ENCODE assay signal across 19 mouse cellular contexts in genomic region chr7:129509631-129510132, GRCm38 (mm10).
DNase-seq lines count a peak whose midpoint lies in the region.
"Had no signal": no experiment of that assay in that cellular context is flagged by ENCODE, and none has a peak within 500 bp of the region (broad histone marks: within the 10 kb centered on the region; RNA-seq: fewer than 3 reads in every experiment).

No protein-coding gene starts in this region.

- peaks cover 16% of the 10 kb centered on the region for H3K4me1 ChIP-seq in heart, embryonic 10.5 days
- H3K4me1 ChIP-seq: embryonic facial prominence, embryonic 12.5 days; forebrain, embryonic 15.5 days; limb, embryonic 12.5 days had no signal

- 41% methylated on average over 10 of the region's 10 CpGs for WGBS in heart, embryonic 10.5 days

- H3K4me3 ChIP-seq in heart, embryonic 10.5 days: no peak overlapping the region
- H3K4me3 ChIP-seq: embryonic facial prominence, embryonic 12.5 days; forebrain, embryonic 15.5 days; hindbrain, embryonic 15.5 days; limb, embryonic 12.5 days; neural tube, embryonic 13.5 days had no signal

- no peaks in the 10 kb centered on the region for H3K9me3 ChIP-seq in heart, embryonic 10.5 days
- H3K9me3 ChIP-seq: embryonic facial prominence, embryonic 12.5 days; forebrain, embryonic 15.5 days; hindbrain, embryonic 15.5 days; limb, embryonic 12.5 days; neural tube, embryonic 13.5 days had no signal

- no peaks in the 10 kb centered on the region for H3K27me3 ChIP-seq in heart, embryonic 10.5 days (ENCODE audit: insufficient read depth, poor library complexity, severe bottlenecking)
- H3K27me3 ChIP-seq: embryonic facial prominence, embryonic 12.5 days; forebrain, embryonic 15.5 days; hindbrain, embryonic 15.5 days; limb, embryonic 12.5 days; neural tube, embryonic 13.5 days had no signal

- H3K36me3 ChIP-seq in heart, embryonic 10.5 days: no peaks in the 10 kb centered on the region
- H3K36me3 ChIP-seq: embryonic facial prominence, embryonic 12.5 days; forebrain, embryonic 15.5 days; hindbrain, embryonic 15.5 days; limb, embryonic 12.5 days; neural tube, embryonic 13.5 days had no signal

- no peak for DNase-seq in heart, embryonic 10.5 days (ENCODE audit: low spot score)
- DNase-seq in heart, adult 11 months: no peak
- DNase-seq in kidney, adult 9 months: peak; percentile 7
- DNase-seq in kidney, adult 18-20 months: no peak
- DNase-seq in heart, postnatal 10 days: peak; percentile 27 to 29
- DNase-seq in kidney, postnatal 14 days: peak; percentile 60
- no peak for DNase-seq in spleen, adult 18-20 months
- DNase-seq: adrenal gland, adult 8-10 months; cerebellum, adult 11-12 months; cerebellum, postnatal 25 days; retina, postnatal 1 day; right cerebral cortex, postnatal 4 days; thymus, postnatal 36 days had no signal

- intact Hi-C loops in heart, postnatal 10 days (cut with DNase I): loop anchor here (5.0 kb wide), 2 partner anchors 272 to 727 kb away; no protein-coding TSS in a partner anchor

- H3K27ac ChIP-seq in heart, embryonic 10.5 days: 0 out of 2 replicates have a peak overlapping the region, but pooled peaks have one; percentile 62
- H3K27ac ChIP-seq: embryonic facial prominence, embryonic 12.5 days; forebrain, embryonic 15.5 days; hindbrain, embryonic 15.5 days; limb, embryonic 12.5 days; macrophage; neural tube, embryonic 13.5 days had no signal

Comparison
In these comparisons a context has a peak if more than half of its experiments do, and no peak if none do; other contexts are left out.
1. DNase-seq: peak in kidney, adult 9 months (single experiment), heart, postnatal 10 days (2 of 2) and kidney, postnatal 14 days (single experiment); none in heart, embryonic 10.5 days (single experiment), heart, adult 11 months (single experiment), kidney, adult 18-20 months (single experiment) and spleen, adult 18-20 months (0 of 2).